Mouse (Mus musculus): ENCODE measurements around the gene Car15. TPM values are rescaled to one million over a fixed set of nuclear protein-coding genes. Genes with fewer than 3 reads are reported as not detected.

Gene Car15
- 2.9 and 3.6 TPM in 2 replicates for total RNA-seq (2021)
- long read RNA-seq, partial matches to known transcripts = 0 of 1 reads
- long read RNA-seq, other reads (novel, unspliced or antisense) = 1 of 1 reads

- no peak for DNase-seq
Observed at GRCm38 (mm10) chr16:17838051-17838450, at the start of gene Car15. Gene Car15, minus strand, starts transcription at chr16:17838364.

GRCm38 (mm10) chr16:17884116-17884515, 46.0 kb upstream of the Car15 start:
- no peak for DNase-seq

GRCm38 (mm10) chr16:17882196-17882595, 44.0 kb upstream of the Car15 start:
- no peak for DNase-seq

DNA sequence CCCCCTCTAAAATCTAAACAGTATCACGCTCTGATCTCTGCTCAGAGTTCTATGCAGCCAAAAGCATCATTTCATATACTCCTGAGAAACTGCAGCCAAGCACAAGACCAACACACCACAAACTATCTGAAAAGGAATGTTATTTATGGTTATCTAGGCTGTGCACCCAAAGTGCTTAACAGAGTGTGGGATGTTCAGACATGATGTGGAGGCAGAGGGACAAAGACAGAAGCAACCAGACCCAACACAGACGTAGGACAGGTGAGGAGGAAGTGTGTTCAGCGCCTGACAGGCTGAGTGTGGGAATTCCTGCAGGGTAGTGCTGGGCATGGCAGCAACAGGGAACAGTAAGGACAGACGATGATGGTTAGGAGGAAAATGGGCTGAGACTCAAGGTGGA, 41.4 kb upstream of the Car15 start:
- no peak for DNase-seq

DNA sequence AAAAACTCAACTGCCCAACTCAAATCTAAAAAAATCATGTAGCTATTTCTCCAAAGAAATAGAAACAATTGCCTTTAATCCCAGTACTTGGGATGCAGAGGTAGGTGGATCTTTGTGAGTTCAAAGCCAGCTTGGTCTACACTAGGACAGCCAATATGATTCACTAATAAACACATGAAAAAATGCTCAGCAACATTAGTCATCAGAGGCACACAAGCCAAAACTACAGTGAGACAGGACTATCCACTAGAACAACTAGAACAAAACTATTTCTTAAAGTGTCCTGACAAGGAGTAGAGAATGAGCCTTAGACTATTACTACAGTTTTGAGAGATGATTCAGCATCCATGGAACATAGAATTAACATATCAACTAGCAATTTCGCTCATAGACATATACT, 37.9 kb upstream of the Car15 start:
- no peak for DNase-seq

- no peak for DNase-seq
Observed at GRCm38 (mm10) chr16:17875174-17875573, 37.0 kb upstream of the Car15 start.

GRCm38 (mm10) chr16:17872995-17873394, 34.8 kb upstream of the Car15 start:
- no peak for DNase-seq

- no peak for DNase-seq
Observed at GRCm38 (mm10) chr16:17871248-17871647, 33.1 kb upstream of the Car15 start.

DNA sequence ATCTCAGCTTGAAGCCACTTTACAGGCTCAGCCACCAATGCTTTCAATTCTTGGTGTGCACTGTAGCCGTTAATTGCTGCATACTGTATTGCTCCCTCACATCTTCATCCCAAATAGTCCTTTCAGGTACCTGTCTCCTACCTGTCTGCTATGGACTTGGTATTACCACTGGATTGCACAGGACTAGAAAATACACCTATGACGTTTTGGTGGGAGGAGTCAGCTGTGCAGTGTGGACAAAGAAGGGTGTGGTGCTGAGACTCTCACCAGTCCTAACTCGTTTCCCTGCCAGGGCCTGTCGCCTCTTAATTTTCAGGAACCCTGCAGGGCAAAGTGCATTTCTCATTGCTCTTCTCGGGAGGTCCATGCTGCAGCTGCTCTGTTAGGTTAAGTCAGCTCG, 27.6 kb upstream of the Car15 start:
- no peak for DNase-seq

GRCm38 (mm10) chr16:17865293-17865692, 27.1 kb upstream of the Car15 start:
- no peak for DNase-seq

- no peak for DNase-seq
Observed at GRCm38 (mm10) chr16:17858592-17858991, 20.4 kb upstream of the Car15 start.

- DNase-seq = no peak
Observed at GRCm38 (mm10) chr16:17857157-17857556, 19.0 kb upstream of the Car15 start.

DNA sequence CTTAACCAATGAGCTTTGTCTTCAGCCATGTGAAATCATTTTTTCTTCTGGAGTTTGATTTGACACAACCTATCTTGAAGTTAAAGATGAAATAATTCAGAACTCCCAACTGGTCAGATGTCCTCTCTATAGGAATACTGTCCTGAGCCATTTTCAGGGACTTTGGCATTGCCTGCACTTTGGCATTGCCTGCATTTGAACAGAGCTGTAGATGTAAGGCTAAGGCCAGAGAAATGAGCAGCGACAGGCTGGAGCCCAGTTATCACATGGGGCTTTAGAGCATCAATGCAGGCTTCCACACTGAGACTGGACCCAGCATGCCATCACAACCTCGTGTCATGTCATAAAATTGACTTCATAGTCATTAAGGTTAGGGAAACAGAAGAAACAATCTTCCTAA, 15.1 kb upstream of the Car15 start:
- DNase-seq = no peak

DNA sequence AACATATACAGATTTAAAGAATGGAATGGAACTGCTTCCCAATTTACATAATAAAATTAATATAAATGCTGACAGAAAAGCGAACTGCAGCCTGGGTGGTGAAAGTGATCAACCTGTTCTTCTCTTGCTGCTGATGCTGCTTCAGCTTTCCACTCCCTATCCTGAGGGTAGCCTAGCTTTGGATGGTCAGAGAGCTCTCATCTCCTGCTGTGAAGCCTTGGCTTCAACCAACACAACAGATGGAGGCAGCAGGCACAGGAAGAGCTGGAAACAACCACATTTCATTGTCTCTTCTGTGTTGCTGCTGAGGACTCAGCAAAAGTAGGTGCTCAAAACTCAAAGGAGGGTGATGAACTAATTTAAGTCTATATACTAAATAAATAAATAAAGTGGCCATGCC, 13.7 kb upstream of the Car15 start:
- DNase-seq = no peak

- DNase-seq = no peak
Observed at GRCm38 (mm10) chr16:17851331-17851730, 13.2 kb upstream of the Car15 start.

DNA sequence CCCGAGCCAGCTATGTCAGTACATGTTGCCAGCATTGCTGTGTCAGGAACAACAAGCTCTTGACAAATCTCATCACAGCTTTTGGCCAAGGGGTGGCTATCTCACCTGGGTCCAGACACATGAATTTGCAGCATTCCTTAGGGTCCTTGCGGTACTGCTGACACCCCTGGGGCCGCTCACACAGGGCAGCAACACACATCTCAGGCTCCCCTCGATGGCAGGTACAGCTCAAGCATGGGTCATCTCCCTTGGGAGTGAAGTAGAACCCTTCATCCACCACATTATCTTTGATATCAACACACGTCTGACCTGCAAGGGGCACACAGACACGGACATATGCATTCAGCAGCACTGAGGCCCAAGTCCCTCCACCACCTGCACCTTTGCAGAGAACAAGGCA, 11.3 kb upstream of the Car15 start:
- DNase-seq = no peak

- no peak for DNase-seq
Observed at GRCm38 (mm10) chr16:17848928-17849327, 10.8 kb upstream of the Car15 start.

GRCm38 (mm10) chr16:17848431-17848830, 10.3 kb upstream of the Car15 start:
- no peak for DNase-seq

DNA sequence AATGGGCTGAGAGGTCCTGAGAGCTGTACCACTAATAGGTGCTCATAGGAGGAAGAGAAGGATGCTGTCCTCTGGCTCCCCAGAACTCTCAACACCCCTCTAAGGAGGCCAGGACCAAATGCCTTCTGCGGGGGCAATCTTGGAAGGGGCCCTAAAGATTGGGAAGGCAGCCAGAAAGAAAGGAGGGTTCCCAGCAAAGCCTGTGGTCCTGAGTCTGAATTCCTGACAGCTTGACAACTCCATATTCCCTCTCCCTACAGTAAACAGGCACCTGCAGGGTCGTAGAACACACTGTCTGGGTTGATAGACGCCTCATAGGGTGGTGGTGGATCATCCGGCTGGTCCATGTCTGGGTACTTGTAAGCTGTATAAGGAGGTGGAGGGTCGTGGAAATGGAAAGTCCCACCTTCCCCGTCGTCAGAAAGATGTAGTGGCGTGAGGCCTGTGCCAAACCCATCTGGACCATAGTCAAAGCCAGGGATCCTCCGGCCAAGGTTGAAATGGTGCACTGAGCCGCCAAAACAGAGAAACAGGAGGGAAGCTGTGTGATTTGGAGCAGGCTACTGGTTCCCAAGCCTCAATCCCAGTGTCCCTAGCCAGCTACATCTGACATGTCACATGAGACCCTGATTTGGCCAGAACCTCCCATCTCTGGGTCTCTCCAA, 5.7 kb upstream of the Car15 start:
- DNase-seq = no peak

DNA sequence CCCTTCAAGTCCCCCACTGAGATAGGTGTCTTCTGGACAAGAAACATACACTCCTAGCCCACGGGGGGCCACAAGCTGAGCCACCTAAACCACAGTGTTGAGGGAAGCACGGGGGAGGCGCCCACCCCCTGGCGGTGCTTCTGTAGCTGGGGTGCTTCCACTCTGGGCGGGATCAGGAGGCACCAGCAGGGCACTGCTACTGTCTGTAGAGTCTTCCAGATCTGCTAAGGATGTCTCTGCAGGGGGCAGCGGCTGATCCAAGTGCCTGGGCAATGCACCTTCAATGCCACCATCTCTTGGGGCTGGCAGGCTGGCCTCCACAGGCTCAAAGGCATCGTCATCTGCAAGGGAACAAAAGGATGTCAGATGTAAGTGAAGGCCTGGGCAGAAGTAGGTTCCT, 4.3 kb upstream of the Car15 start:
- DNase-seq = no peak

DNA sequence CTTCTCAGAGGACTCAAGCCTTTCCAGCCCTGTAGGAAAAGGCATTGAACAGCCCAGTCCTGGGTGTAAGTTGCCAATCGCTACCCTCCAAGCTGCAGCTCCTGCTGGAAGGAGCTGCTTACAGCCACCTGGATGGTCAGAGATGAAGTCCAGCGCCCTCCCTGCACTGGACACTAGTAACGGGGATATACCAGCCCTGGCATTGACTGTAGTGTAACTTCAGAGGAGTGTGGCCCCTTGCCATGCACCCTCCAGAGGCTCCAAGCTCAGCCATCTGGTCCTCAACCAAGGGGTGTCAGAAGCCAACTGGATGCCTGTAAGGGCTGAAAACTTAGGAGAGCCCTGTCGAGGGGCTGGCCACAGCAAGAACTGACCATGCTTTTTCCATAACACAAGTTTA, 1.8 kb upstream of the Car15 start:
- DNase-seq = no peak

GRCm38 (mm10) chr16:17835481-17835880, 2.7 kb downstream of the Car15 start:
- DNase-seq = no peak

- no peak for DNase-seq
Observed at GRCm38 (mm10) chr16:17834543-17834942, 3.6 kb downstream of the Car15 start.

GRCm38 (mm10) chr16:17833681-17834399, 4.3 kb downstream of the Car15 start:
- DNase-seq = peak; percentile 29

All from adrenal gland, postnatal 25 days (tissue).